ENCODE assay signal across 26 mouse cellular contexts in genomic region chr17:30732736-30733135, GRCm38 (mm10).
"Had no signal": no experiment of that assay in that cellular context is flagged by ENCODE, and none has a peak within 500 bp of the region (broad histone marks: within the 10 kb centered on the region; RNA-seq: fewer than 3 reads in every experiment).

No protein-coding gene starts in this region.

- H3K27me3 ChIP-seq: heart, embryonic 12.5 days; hindbrain, embryonic 12.5 days; kidney, embryonic 15.5 days; limb, embryonic 13.5 days; limb, embryonic 15.5 days had no signal

- ATAC-seq: hindbrain, embryonic 16.5 days; inflammation-experienced regulatory T-cells, adult 6 months; intestine, embryonic 16.5 days had no signal

- H3K4me3 ChIP-seq: gastrocnemius, adult 2 months; heart, embryonic 10.5 days; heart, embryonic 12.5 days; hindbrain, embryonic 10.5 days; hindbrain, embryonic 12.5 days; kidney, embryonic 15.5 days; layer of hippocampus, adult 2 months; limb, embryonic 13.5 days; limb, embryonic 15.5 days had no signal

- H3K4me1 ChIP-seq: heart, embryonic 10.5 days; heart, embryonic 12.5 days; hindbrain, embryonic 10.5 days; hindbrain, embryonic 12.5 days; limb, embryonic 13.5 days; limb, embryonic 15.5 days had no signal

- H3K36me3 ChIP-seq: heart, embryonic 10.5 days; heart, embryonic 12.5 days; hindbrain, embryonic 10.5 days; hindbrain, embryonic 12.5 days; kidney, embryonic 15.5 days; limb, embryonic 13.5 days; limb, embryonic 15.5 days had no signal

- H3K9ac ChIP-seq: heart, embryonic 12.5 days; hindbrain, embryonic 12.5 days; hindbrain, embryonic 14.5 days; kidney, embryonic 15.5 days; limb, embryonic 13.5 days; limb, embryonic 15.5 days had no signal

- H3K4me2 ChIP-seq: heart, embryonic 12.5 days; hindbrain, embryonic 12.5 days; hindbrain, embryonic 14.5 days; kidney, embryonic 15.5 days; limb, embryonic 13.5 days; limb, embryonic 15.5 days had no signal

- DNase-seq: gastrocnemius, adult 2 months; gastrocnemius, postnatal 10 days; gastrocnemius, postnatal 25 days; heart, adult 18-20 months; heart, postnatal 10 days; heart, postnatal 4 days; kidney, adult 11 months; kidney, adult 2 months; kidney, adult 9 months; kidney, postnatal 14 days; kidney, postnatal 36 days; layer of hippocampus, postnatal 36 days; left cerebral cortex, postnatal 4 days had no signal

- H3K9me3 ChIP-seq: hindbrain, embryonic 12.5 days; limb, embryonic 15.5 days had no signal

- H3K27ac ChIP-seq: gastrocnemius, adult 2 months; heart, embryonic 10.5 days; hindbrain, embryonic 10.5 days; hindbrain, embryonic 12.5 days; hindbrain, embryonic 14.5 days; kidney, embryonic 15.5 days; kidney, postnatal 0 days; layer of hippocampus, adult 2 months; limb, embryonic 13.5 days; limb, embryonic 15.5 days had no signal
